Mouse (Mus musculus) kidney, adult 2 months (tissue): Measurements from ENCODE around the gene Spaca4. TPM values are rescaled to one million over a fixed set of nuclear protein-coding genes. Genes with fewer than 3 reads are reported as not detected.

Experiments
- DNase-seq: peaks from one replicate; pipeline ENCODE4 v3.0.0; 2021
- H3K27ac ChIP-seq: fragments of 200-500 bp; 2 replicates; pipeline ENCODE4 v1.5.1; 2012; ENCODE audit warnings: low read depth, low read length, control low read depth, inconsistent platforms; ENCODE audit not compliant: insufficient read depth
- H3K27me3 ChIP-seq: fragments of 200-500 bp; replicated peaks from 2 replicates; pipeline ENCODE4 v1.6.1; 2012; ENCODE audit warnings: mild to moderate bottlenecking, moderate library complexity, low read length, inconsistent platforms; ENCODE audit not compliant: control insufficient read depth, insufficient read depth
- H3K36me3 ChIP-seq: fragments of 200-500 bp; 2 replicates; pipeline ENCODE4 v1.6.1; 2012; ENCODE audit warnings: mild to moderate bottlenecking, moderate library complexity, low read length, inconsistent platforms; ENCODE audit not compliant: control insufficient read depth, insufficient read depth
- H3K4me1 ChIP-seq: fragments of 200-500 bp; 2 replicates; pipeline ENCODE4 v1.6.1; 2011; ENCODE audit warnings: low read length; ENCODE audit not compliant: control insufficient read depth, insufficient read depth
- H3K4me3 ChIP-seq: fragments of 200-500 bp; 2 replicates; pipeline ENCODE4 v1.5.1; 2011; ENCODE audit warnings: mild to moderate bottlenecking, low read depth, low read length, control low read depth; ENCODE audit not compliant: insufficient read depth
- CTCF ChIP-seq: fragments of 200-500 bp; conservative IDR thresholded peaks from 2 replicates; pipeline ENCODE4 v1.5.1; 2011; ENCODE audit warnings: low read depth, mild to moderate bottlenecking, control low read depth, low read length, moderate library complexity, mixed read lengths; ENCODE audit not compliant: insufficient read depth, insufficient read length
- POLR2A ChIP-seq: fragments of 200-500 bp; IDR thresholded peaks from one replicate; pipeline ENCODE4 v1.6.1; 2011; ENCODE audit warnings: low read depth, low read length, control low read depth
- WGBS: fragments of 180-500 bp; shearing (Covaris S2); methylation state at CpG from one replicate; pipeline ENCODE4 v1.1.7; 2018; 5-methylcytosine and 5-hydroxymethylcytosine counted together
- polyA plus RNA-seq: library from polyadenylated mRNA; depleted of rRNA; stranded (reverse); fragments of >200 nt; gene quantifications from 2 replicates; pipeline ENCODE4 v1.2.3, GENCODE M21; 2012; rRNA removed

Spaca4 gene
- 0.15 and 0.28 TPM in 2 replicates for polyA plus RNA-seq

DNA sequence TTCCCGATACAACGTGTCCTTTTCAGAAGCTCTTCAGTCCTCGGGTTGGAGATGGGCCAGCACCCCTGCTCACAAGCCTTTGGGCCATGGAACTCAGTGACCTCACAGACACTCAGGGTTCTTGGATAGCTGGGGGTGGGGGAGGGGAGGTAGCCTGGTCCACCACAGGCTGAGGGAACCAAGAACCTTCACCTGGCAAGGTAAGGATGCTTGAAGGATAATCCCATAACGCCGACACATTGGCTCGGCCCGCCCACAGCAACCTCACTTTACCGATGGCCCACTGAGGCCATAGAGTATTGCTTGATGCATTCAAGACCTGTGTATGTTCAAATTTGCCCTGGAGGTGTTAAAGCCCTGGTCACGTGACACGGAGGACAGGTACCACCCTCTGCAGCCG, at the start of gene Spaca4:
Spaca4 (minus strand) TSS at position 101 of the 400 bp plus-strand sequence.
- Histone ChIP-seq H3K36me3 (no peaks in the 10 kb centered on the region), H3K27me3 (no peaks in the 10 kb centered on the region), H3K4me1 (no peaks in the 10 kb centered on the region), H3K4me3 (no peak within 1 kb of the TSS), H3K27ac (no peak within 1 kb of the TSS)
- DNase-seq, result no peak
- no peak for TF ChIP-seq CTCF
- TF ChIP-seq POLR2A, result no peak
- WGBS, result 86% methylated on average over 11 of the region's 11 CpGs

DNA sequence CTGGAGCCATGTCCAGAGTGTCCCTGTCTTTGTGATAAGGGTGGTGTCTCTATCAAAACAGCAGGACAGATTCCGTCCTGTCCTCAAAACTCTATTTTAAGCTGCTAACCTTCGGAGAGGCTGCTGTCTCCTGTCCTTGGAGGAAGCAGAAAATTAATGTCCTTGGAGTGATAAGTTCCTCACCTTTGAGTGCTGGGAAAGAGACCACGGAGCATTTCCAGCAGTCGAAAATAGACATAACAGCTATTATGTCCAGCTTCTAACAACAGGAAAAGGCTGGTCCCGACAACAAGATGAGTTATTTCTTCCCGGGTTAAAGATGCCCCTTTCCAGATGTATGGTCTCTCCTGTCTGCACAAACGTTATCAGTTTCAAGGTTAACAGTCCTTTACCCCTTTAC, 49.6 kb upstream of the Spaca4 start:
- H3K27ac ChIP-seq, result peak overlapping the region; percentile 70
- no peak overlapping the region for H3K4me3 ChIP-seq
- no peaks in the 10 kb centered on the region for H3K36me3 ChIP-seq
- peaks cover 11% of the 10 kb centered on the region for H3K4me1 ChIP-seq
- no peaks in the 10 kb centered on the region for H3K27me3 ChIP-seq
- WGBS, result 53% methylated on average over 7 of the region's 7 CpGs
- TF ChIP-seq POLR2A (no peak), CTCF (no peak)
- DNase-seq, result peak; percentile 69

DNA sequence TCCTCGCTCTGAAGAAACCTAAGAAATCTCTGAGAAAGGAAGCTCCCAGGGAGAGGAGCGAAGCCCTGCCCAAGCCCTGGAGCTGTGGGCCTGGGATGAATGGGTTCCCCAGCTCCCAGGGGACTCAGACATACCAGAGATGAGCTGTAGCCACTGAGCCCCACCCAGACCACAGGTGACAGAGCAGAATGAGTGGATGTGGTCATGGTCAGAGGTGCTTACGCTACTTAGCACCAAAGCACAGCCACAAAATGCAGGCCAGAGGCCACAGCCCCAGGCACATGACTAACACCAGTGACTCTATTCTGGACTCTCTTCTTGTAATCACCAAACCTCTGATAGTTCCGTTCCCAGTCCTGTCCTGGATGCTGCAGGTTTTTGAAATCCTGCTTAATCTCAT, 45.5 kb upstream of the Spaca4 start:
- WGBS, result 63% methylated on average over 4 of the region's 4 CpGs
- no peak for DNase-seq
- H3K27ac ChIP-seq, result peak overlapping the region; percentile 17; the same call in 1 of the 2 replicates
- TF ChIP-seq CTCF (no peak), POLR2A (no peak)
- H3K4me3 ChIP-seq, result no peak overlapping the region
- no peaks in the 10 kb centered on the region for H3K27me3 ChIP-seq
- H3K36me3 ChIP-seq, result no peaks in the 10 kb centered on the region
- H3K4me1 ChIP-seq, result peaks cover 12% of the 10 kb centered on the region

DNA sequence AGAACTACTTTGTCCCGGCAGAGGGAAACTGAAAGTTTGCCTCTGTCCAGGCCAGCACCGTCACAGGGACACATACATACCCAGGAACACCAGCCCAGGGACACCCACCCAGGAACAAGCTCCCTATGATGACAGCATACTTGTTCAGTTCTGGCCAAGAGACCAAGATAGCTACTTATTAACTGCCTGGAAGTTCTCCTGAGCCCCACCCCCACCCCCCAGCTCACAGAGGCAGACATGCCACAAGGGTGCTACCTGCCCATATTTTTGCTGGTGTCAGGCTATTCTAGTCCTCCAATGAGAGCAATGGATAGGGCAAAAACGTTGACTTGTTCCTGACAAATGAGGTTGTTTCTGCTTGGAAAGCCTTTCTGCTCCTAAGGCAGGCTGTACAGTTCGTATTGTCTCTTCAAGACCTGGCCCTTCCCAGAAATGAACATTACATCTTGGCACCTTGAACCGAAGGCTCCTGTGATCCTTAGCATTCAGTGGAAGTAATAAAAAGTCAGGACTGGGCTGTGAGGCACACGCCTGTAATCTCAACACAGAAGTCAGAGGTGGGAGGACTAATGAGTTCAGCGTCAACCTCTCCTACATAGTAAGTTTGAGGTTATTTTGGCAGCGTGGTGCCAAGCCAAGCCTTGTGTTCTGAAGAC, 44.9 kb upstream of the Spaca4 start:
- H3K36me3 ChIP-seq, result no peaks in the 10 kb centered on the region
- no peaks in the 10 kb centered on the region for H3K27me3 ChIP-seq
- peak overlapping the region; percentile 17; the same call in 1 of the 2 replicates for H3K27ac ChIP-seq
- TF ChIP-seq CTCF (no peak), POLR2A (no peak)
- H3K4me1 ChIP-seq, result peaks cover 12% of the 10 kb centered on the region
- DNase-seq, result peak; percentile 61
- no peak overlapping the region for H3K4me3 ChIP-seq
- 28% methylated on average over 8 of the region's 8 CpGs for WGBS

DNA sequence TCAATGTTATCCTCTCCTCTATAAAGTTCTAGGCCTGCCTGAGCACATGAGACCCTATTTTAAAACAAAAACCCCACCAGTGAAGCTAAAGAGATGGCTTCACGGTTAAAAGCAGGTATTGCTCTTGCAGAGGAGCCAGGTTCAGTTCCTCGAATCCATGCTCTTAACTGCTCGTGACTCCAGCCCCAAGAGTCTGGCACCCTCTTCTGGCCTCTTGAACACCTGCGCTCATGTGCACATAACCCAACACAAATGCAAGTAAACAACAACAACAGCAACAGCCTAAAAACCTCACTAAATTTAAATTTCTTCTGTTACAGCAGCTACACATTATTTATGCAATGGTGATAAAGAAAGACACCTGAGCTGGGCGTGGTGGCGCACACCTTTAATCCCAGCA, 41.9 kb upstream of the Spaca4 start:
- Histone ChIP-seq H3K4me1 (peaks cover 12% of the 10 kb centered on the region), H3K4me3 (no peak overlapping the region), H3K27ac (0 out of 2 replicates have a peak overlapping the region, but pooled peaks have one; percentile 10), H3K36me3 (no peaks in the 10 kb centered on the region), H3K27me3 (no peaks in the 10 kb centered on the region)
- no peak for DNase-seq
- 97% methylated on average over 6 of the region's 6 CpGs for WGBS
- TF ChIP-seq CTCF, result no peak
- TF ChIP-seq POLR2A, result no peak

DNA sequence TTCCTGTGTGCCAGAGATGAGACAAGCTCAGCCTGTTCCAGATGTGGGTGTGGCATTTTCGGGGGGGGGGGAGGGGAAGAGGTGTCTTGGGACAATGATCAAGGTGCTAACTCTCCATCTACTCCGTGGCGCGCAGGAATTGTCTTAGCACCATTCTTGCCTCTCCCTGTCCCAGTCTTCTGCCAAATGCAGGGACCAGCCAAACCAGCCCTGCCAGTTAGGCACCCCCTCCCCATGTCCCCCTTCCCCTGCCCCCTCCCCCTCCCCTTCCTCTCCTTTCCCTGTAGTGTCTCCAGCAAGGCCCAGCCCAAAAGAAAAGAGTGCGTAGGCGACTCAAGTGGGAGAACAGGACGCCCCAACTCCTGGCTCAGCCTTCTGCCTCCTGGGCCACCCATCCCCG, 41.2 kb upstream of the Spaca4 start:
- DNase-seq, result no peak
- Histone ChIP-seq H3K27ac (no peak overlapping the region), H3K4me1 (peaks cover 12% of the 10 kb centered on the region), H3K27me3 (no peaks in the 10 kb centered on the region), H3K4me3 (no peak overlapping the region), H3K36me3 (no peaks in the 10 kb centered on the region)
- WGBS, result 61% methylated on average over 8 of the region's 8 CpGs
- TF ChIP-seq CTCF, result no peak
- no peak for TF ChIP-seq POLR2A

DNA sequence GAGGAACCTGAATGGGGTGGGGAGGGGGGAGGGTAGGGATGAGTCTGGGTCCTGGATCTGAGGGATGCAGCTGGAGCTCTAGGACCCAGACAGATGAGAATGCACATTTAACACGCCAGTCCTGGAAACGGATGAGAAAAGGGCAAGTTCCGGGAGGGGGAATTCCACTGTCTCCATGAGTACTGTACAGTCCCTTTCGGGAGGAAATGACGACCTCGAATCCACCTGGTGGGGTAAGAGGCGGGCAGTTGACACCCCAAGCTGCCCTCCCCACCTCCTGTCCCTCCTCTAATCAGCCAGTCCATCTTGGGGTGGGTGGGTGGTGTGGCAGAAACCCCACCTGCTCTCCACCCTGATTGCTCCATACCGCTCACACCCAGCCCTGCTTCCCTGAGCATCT, 40.4 kb upstream of the Spaca4 start:
- 49% methylated on average over 8 of the region's 8 CpGs for WGBS
- H3K4me3 ChIP-seq, result no peak overlapping the region
- TF ChIP-seq CTCF (no peak), POLR2A (no peak)
- H3K27me3 ChIP-seq, result no peaks in the 10 kb centered on the region
- no peak overlapping the region for H3K27ac ChIP-seq
- no peaks in the 10 kb centered on the region for H3K36me3 ChIP-seq
- no peak for DNase-seq
- peaks cover 10% of the 10 kb centered on the region for H3K4me1 ChIP-seq
